Mouse (Mus musculus): Measurements from ENCODE around the gene Kif26b.

- TF ChIP-seq POLR2A (IDR thresholded peaks at IDR 0.05; ENCODE audit: control insufficient read depth, extremely low read depth, insufficient read depth, low read length, poor library complexity) (no peak), CTCF (IDR thresholded peaks at IDR 0.05; ENCODE audit: borderline replicate concordance, control insufficient read depth, extremely low read depth, insufficient read depth, low read length, poor library complexity) (no peak)
Measured at GRCm38 (mm10) chr1:178827223-178827622, 298.3 kb downstream of the Kif26b start.
